Mouse (Mus musculus) heart, adult 9 months (tissue): ENCODE results near the gene Ckm.

Experiments
- DNase-seq, 2 experiments: peaks; one replicate each; pipeline ENCODE4 v3.0.0; 2022; ENCODE audit warnings: low spot score in 2 of 2

The Ckm gene

GRCm38 (mm10) chr7:19432475-19432874, 27.9 kb downstream of the Ckm start:
- DNase-seq, result no peak

- DNase-seq, result no peak
These were observed 31.7 kb downstream of the Ckm start for GRCm38 (mm10) chr7:19436276-19436675.

- no peak for DNase-seq
These were observed 32.5 kb downstream of the Ckm start for GRCm38 (mm10) chr7:19437048-19437447.

- DNase-seq, result no peak
These were observed 37.0 kb downstream of the Ckm start for GRCm38 (mm10) chr7:19441448-19442091.

GRCm38 (mm10) chr7:19443344-19443743, 38.8 kb downstream of the Ckm start:
- DNase-seq, result peak; percentile 69 to 81

- DNase-seq, result no peak
These were observed 40.2 kb downstream of the Ckm start for GRCm38 (mm10) chr7:19444801-19445200.

- DNase-seq, result no peak
These were observed 43.1 kb downstream of the Ckm start for GRCm38 (mm10) chr7:19447689-19448088.

GRCm38 (mm10) chr7:19449165-19449564, 44.6 kb downstream of the Ckm start:
- no peak for DNase-seq

GRCm38 (mm10) chr7:19455186-19455585, 50.6 kb downstream of the Ckm start:
- no peak for DNase-seq

- DNase-seq, result no peak
These were observed 51.4 kb downstream of the Ckm start for GRCm38 (mm10) chr7:19455819-19456495.

GRCm38 (mm10) chr7:19456628-19457027, 52.1 kb downstream of the Ckm start:
- no peak for DNase-seq

- no peak for DNase-seq
These were observed 53.0 kb downstream of the Ckm start for GRCm38 (mm10) chr7:19457414-19458071.

GRCm38 (mm10) chr7:19458072-19458486, 53.5 kb downstream of the Ckm start:
- peak in 1 of 2 experiments; percentile 31 for DNase-seq

GRCm38 (mm10) chr7:19458591-19459111, 54.1 kb downstream of the Ckm start, which contains the start of gene Mark4:
Gene Mark4 (minus strand): TSS chr7:19458821.
- DNase-seq, result peak; percentile 67 to 74

- no peak for DNase-seq
These were observed 54.7 kb downstream of the Ckm start for GRCm38 (mm10) chr7:19459144-19459870.

GRCm38 (mm10) chr7:19460500-19460899, 55.9 kb downstream of the Ckm start:
- no peak for DNase-seq

GRCm38 (mm10) chr7:19461488-19461887, 56.9 kb downstream of the Ckm start:
- peak; percentile 54 to 66 for DNase-seq

GRCm38 (mm10) chr7:19462443-19462842, 57.9 kb downstream of the Ckm start:
- no peak for DNase-seq

GRCm38 (mm10) chr7:19462884-19463381, 58.4 kb downstream of the Ckm start, which contains the start of gene Exoc3l2:
Gene Exoc3l2 (plus strand): TSS chr7:19463331.
- DNase-seq, result no peak

GRCm38 (mm10) chr7:19464367-19465307, 60.1 kb downstream of the Ckm start:
- no peak for DNase-seq
